Mouse (Mus musculus) MEL (cell line): ENCODE data around the gene Rundc3a. TPM values are rescaled to one million over a fixed set of nuclear protein-coding genes. Genes with fewer than 3 reads are reported as not detected.
A peak's percentile ranks its signal among the peaks of the same experiment; 100 is the strongest.

ENCODE experiments used
- DNase-seq: peaks from one replicate; pipeline ENCODE4 v3.0.0; 2011; ENCODE audit warnings: low read depth, low spot score
- H3K27ac ChIP-seq: 2 replicates; pipeline ENCODE4 v1.5.1; 2012; ENCODE audit warnings: low read depth, mild to moderate bottlenecking, control low read depth, low read length, moderate library complexity; ENCODE audit not compliant: control insufficient read depth
- H3K27me3 ChIP-seq, 2 experiments: fragments of 150-350 bp in 1 of 2; sonication (generic) in 1 of 2; 2 replicates each; pipeline ENCODE4 v1.6.1; 2012; ENCODE audit warnings: low read length in 2 of 2, mild to moderate bottlenecking in 2 of 2, improper control_type of control experiment in 1 of 2, moderate library complexity in 1 of 2; ENCODE audit not compliant: insufficient read depth in 2 of 2, control insufficient read depth in 1 of 2
- H3K36me3 ChIP-seq, 2 experiments: 2 replicates each; pipeline ENCODE4 v1.6.1; 2012 to 2014; ENCODE audit warnings: low read length in 2 of 2, improper control_type of control experiment in 1 of 2, inconsistent platforms in 1 of 2, mild to moderate bottlenecking in 1 of 2; ENCODE audit not compliant: insufficient read depth in 2 of 2, control insufficient read depth in 1 of 2
- H3K4me1 ChIP-seq, 2 experiments: fragments of 150-350 bp in 1 of 2; sonication (generic) in 1 of 2; 2 replicates each; pipeline ENCODE4 v1.6.1; 2012; ENCODE audit warnings: low read length in 2 of 2, improper control_type of control experiment in 1 of 2, mild to moderate bottlenecking in 1 of 2; ENCODE audit not compliant: insufficient read depth in 2 of 2, control insufficient read depth in 1 of 2
- H3K4me3 ChIP-seq, 2 experiments: fragments of 150-350 bp in 1 of 2; sonication (generic) in 1 of 2; 2 replicates each; pipeline ENCODE4 v1.5.1; 2012; ENCODE audit warnings: low read depth in 2 of 2, low read length in 2 of 2, mild to moderate bottlenecking in 2 of 2, moderate library complexity in 2 of 2, control low read depth in 1 of 2, improper control_type of control experiment in 1 of 2; ENCODE audit not compliant: control insufficient read depth in 1 of 2, insufficient read depth in 1 of 2
- H3K79me2 ChIP-seq: 2 replicates; pipeline ENCODE4 v1.6.1; 2012; ENCODE audit warnings: mild to moderate bottlenecking, low read length, moderate library complexity; ENCODE audit not compliant: control insufficient read depth, poor library complexity, insufficient read depth
- H3K9ac ChIP-seq: 2 replicates; pipeline ENCODE4 v1.6.1; 2012; ENCODE audit warnings: low read depth, mild to moderate bottlenecking, control low read depth, low read length, moderate library complexity; ENCODE audit not compliant: control insufficient read depth, poor library complexity, severe bottlenecking
- H3K9me3 ChIP-seq: fragments of 150-350 bp; sonication (generic); replicated peaks from 2 replicates; pipeline ENCODE4 v1.6.1; 2012; ENCODE audit warnings: mild to moderate bottlenecking, low read length, improper control_type of control experiment, moderate library complexity; ENCODE audit not compliant: insufficient read depth
- CHD1 ChIP-seq: IDR thresholded peaks from 2 replicates; pipeline ENCODE4 v1.6.1; 2012; ENCODE audit warnings: low read depth, mild to moderate bottlenecking, inconsistent platforms, low read length, improper control_type of control experiment
- E2F4 ChIP-seq: IDR thresholded peaks from 2 replicates; pipeline ENCODE4 v1.6.1; 2011; ENCODE audit warnings: low read depth, low read length, improper control_type of control experiment, borderline replicate concordance
- ELF1 ChIP-seq: IDR thresholded peaks from 2 replicates; pipeline ENCODE4 v1.6.1; 2014; ENCODE audit warnings: low read depth, mild to moderate bottlenecking, inconsistent platforms, low read length, improper control_type of control experiment, moderate library complexity
- EP300 ChIP-seq, 2 experiments: IDR thresholded peaks; 2 replicates each; pipeline ENCODE4 v1.6.1; 2011; ENCODE audit warnings: improper control_type of control experiment in 2 of 2, low read length in 2 of 2, low read depth in 1 of 2, mild to moderate bottlenecking in 1 of 2
- ETS1 ChIP-seq: IDR thresholded peaks from 2 replicates; pipeline ENCODE4 v1.6.1; 2012; ENCODE audit warnings: low read depth, mild to moderate bottlenecking, inconsistent platforms, low read length, improper control_type of control experiment, moderate library complexity
- GATA1 ChIP-seq: IDR thresholded peaks from 2 replicates; pipeline ENCODE4 v1.6.1; 2011; ENCODE audit warnings: low read depth, low read length, improper control_type of control experiment
- HCFC1 ChIP-seq: IDR thresholded peaks from 2 replicates; pipeline ENCODE4 v1.6.1; 2012; ENCODE audit warnings: low read depth, mild to moderate bottlenecking, inconsistent platforms, low read length, improper control_type of control experiment, moderate library complexity
- KAT2A ChIP-seq: conservative IDR thresholded peaks from 2 replicates; pipeline ENCODE4 v1.6.1; 2012; ENCODE audit warnings: low read depth, low read length, improper control_type of control experiment, inconsistent platforms
- MAX ChIP-seq: IDR thresholded peaks from 2 replicates; pipeline ENCODE4 v1.6.1; 2011; ENCODE audit warnings: low read length, improper control_type of control experiment
- MYB ChIP-seq: IDR thresholded peaks from 2 replicates; pipeline ENCODE4 v1.6.1; 2011; ENCODE audit warnings: mild to moderate bottlenecking, low read depth, low read length, improper control_type of control experiment
- MYC ChIP-seq: IDR thresholded peaks from 2 replicates; pipeline ENCODE4 v1.6.1; 2011; ENCODE audit warnings: low read depth, mild to moderate bottlenecking, low read length, improper control_type of control experiment, moderate library complexity
- NELFE ChIP-seq: IDR thresholded peaks from 2 replicates; pipeline ENCODE4 v1.6.1; 2011; ENCODE audit warnings: low read depth, low read length, improper control_type of control experiment
- NRF1 ChIP-seq: IDR thresholded peaks from 2 replicates; pipeline ENCODE4 v1.6.1; 2014; ENCODE audit warnings: low read depth, mild to moderate bottlenecking, inconsistent platforms, low read length, improper control_type of control experiment, moderate library complexity; ENCODE audit not compliant: poor library complexity, insufficient read depth, severe bottlenecking
- POLR2A ChIP-seq, 2 experiments: IDR thresholded peaks; 2 replicates each; pipeline ENCODE4 v1.6.1; 2011 to 2012; ENCODE audit warnings: low read length in 2 of 2, mild to moderate bottlenecking in 2 of 2, control low read depth in 1 of 2, improper control_type of control experiment in 1 of 2, low read depth in 1 of 2, moderate library complexity in 1 of 2; ENCODE audit not compliant: control insufficient read depth in 1 of 2, insufficient read depth in 1 of 2, poor library complexity in 1 of 2
- POLR2AphosphoS5 ChIP-seq: IDR thresholded peaks from 2 replicates; pipeline ENCODE4 v1.6.1; 2012; ENCODE audit warnings: low read depth, borderline replicate concordance, mild to moderate bottlenecking, inconsistent platforms, low read length, moderate library complexity, mixed read lengths
- RAD21 ChIP-seq: IDR thresholded peaks from 2 replicates; pipeline ENCODE4 v1.6.1; 2011; ENCODE audit warnings: mild to moderate bottlenecking, low read depth, low read length, improper control_type of control experiment
- TAL1 ChIP-seq: IDR thresholded peaks from 2 replicates; pipeline ENCODE4 v1.6.1; 2012; ENCODE audit warnings: mild to moderate bottlenecking, inconsistent platforms, low read length, moderate library complexity, mixed read lengths
- TCF12 ChIP-seq: IDR thresholded peaks from 2 replicates; pipeline ENCODE4 v1.6.1; 2014; ENCODE audit warnings: low read depth, mild to moderate bottlenecking, inconsistent platforms, low read length, improper control_type of control experiment, moderate library complexity
- UBTF ChIP-seq: IDR thresholded peaks from 2 replicates; pipeline ENCODE4 v1.6.1; 2012; ENCODE audit warnings: low read depth, mild to moderate bottlenecking, inconsistent platforms, low read length, improper control_type of control experiment, moderate library complexity, borderline replicate concordance; ENCODE audit not compliant: insufficient read depth
- USF2 ChIP-seq, 2 experiments: IDR thresholded peaks; 2 replicates each; pipeline ENCODE4 v1.6.1; 2011 to 2012; ENCODE audit warnings: improper control_type of control experiment in 2 of 2, low read length in 2 of 2, borderline replicate concordance in 1 of 2, inconsistent platforms in 1 of 2, low read depth in 1 of 2, mild to moderate bottlenecking in 1 of 2; ENCODE audit not compliant: insufficient read depth in 1 of 2
- ZKSCAN1 ChIP-seq: IDR thresholded peaks from 2 replicates; pipeline ENCODE4 v1.6.1; 2012; ENCODE audit warnings: low read depth, mild to moderate bottlenecking, inconsistent platforms, low read length, improper control_type of control experiment, moderate library complexity
- ZMIZ1 ChIP-seq: IDR thresholded peaks from 2 replicates; pipeline ENCODE4 v1.6.1; 2012; ENCODE audit warnings: low read depth, mild to moderate bottlenecking, inconsistent platforms, low read length, improper control_type of control experiment, moderate library complexity
- ZNF384 ChIP-seq: IDR thresholded peaks from 2 replicates; pipeline ENCODE4 v1.6.1; 2012; ENCODE audit warnings: low read depth, mild to moderate bottlenecking, inconsistent platforms, low read length, improper control_type of control experiment
- polyA plus RNA-seq, 2 experiments: library from polyadenylated mRNA; stranded (reverse) in 1 of 2; unstranded in 1 of 2; fragments of >175 nt in 1 of 2; fragments of >200 nt in 1 of 2; gene quantifications; 2 replicates each; pipeline versions ENCODE4 v1.2.1 to v1.2.4; 2012; ENCODE audit warnings: low replicate concordance in 2 of 2, low read depth in 1 of 2; ENCODE audit not compliant: insufficient read length in 2 of 2, insufficient read depth in 1 of 2, missing spikeins in 1 of 2
- total RNA-seq: library from RNA; depleted of rRNA; stranded (reverse); fragments of 300-350 nt; gene quantifications from 2 replicates; pipeline ENCODE4 v1.2.3, GENCODE M21; 2012

Rundc3a gene
- total and polyA plus RNA-seq, 3 experiments, result 0.39 to 2.1 TPM; not detected in 1

- peaks cover 0 to 5% of the 10 kb centered on the region in 2 experiments; a peak in 1 of 4 replicates for H3K4me1 ChIP-seq
- no peak for TF ChIP-seq ELF1
- no peak for TF ChIP-seq USF2 (IDR thresholded peaks at IDR 0.05; ENCODE audit: borderline replicate concordance in 1 of 2, insufficient read depth in 1 of 2, low read depth in 1 of 2, low read length in 2 of 2)
- no peak for TF ChIP-seq POLR2AphosphoS5
- no peak for TF ChIP-seq NELFE
- no peak for TF ChIP-seq CHD1
- no peak for TF ChIP-seq E2F4
- TF ChIP-seq GATA1, result no peak
- TF ChIP-seq MAX, result no peak
- TF ChIP-seq MYC, result no peak
- TF ChIP-seq POLR2A (IDR thresholded peaks at IDR 0.05; ENCODE audit: control insufficient read depth in 1 of 2, insufficient read depth in 1 of 2, low read depth in 1 of 2, low read length in 2 of 2, poor library complexity in 1 of 2), result no peak
- no peak for TF ChIP-seq NRF1
- no peak for TF ChIP-seq UBTF
- TF ChIP-seq ZKSCAN1, result no peak
- no peak for TF ChIP-seq ETS1
- TF ChIP-seq RAD21, result no peak
- no peak for TF ChIP-seq TAL1
- no peak for TF ChIP-seq ZNF384
- TF ChIP-seq KAT2A, result no peak
- TF ChIP-seq MYB, result no peak
- TF ChIP-seq, all 39 proteins: peak for 0
- H3K36me3 ChIP-seq, result no peaks in the 10 kb centered on the region
- H3K27ac ChIP-seq, result no peak overlapping the region
- H3K4me3 ChIP-seq, result no peak overlapping the region
- H3K27me3 ChIP-seq, result peaks cover 5 to 8% of the 10 kb centered on the region in 2 experiments
- H3K9me3 ChIP-seq, result no peaks in the 10 kb centered on the region
- no peaks in the 10 kb centered on the region for H3K79me2 ChIP-seq
- H3K9ac ChIP-seq, result no peak overlapping the region
- no peak for DNase-seq
These were observed 31.3 kb upstream of the Rundc3a start for GRCm38 (mm10) chr11:102361776-102362495.

- DNase-seq, result peak; percentile 58
- H3K9me3 ChIP-seq, result no peaks in the 10 kb centered on the region
- no peak overlapping the region for H3K9ac ChIP-seq
- no peaks in the 10 kb centered on the region for H3K79me2 ChIP-seq
- peaks cover 2 to 8% of the 10 kb centered on the region in 2 experiments for H3K27me3 ChIP-seq
- H3K4me3 ChIP-seq, result no peak overlapping the region
- peaks cover 0 to 5% of the 10 kb centered on the region in 2 experiments; a peak in 1 of 4 replicates for H3K4me1 ChIP-seq
- TF ChIP-seq USF2 (IDR thresholded peaks at IDR 0.05; ENCODE audit: borderline replicate concordance in 1 of 2, insufficient read depth in 1 of 2, low read depth in 1 of 2, low read length in 2 of 2), result no peak
- no peak for TF ChIP-seq MAX
- no peak for TF ChIP-seq E2F4
- no peak for TF ChIP-seq POLR2A (IDR thresholded peaks at IDR 0.05; ENCODE audit: control insufficient read depth in 1 of 2, insufficient read depth in 1 of 2, low read depth in 1 of 2, low read length in 2 of 2, poor library complexity in 1 of 2)
- peak; percentile 74 for TF ChIP-seq TAL1
- TF ChIP-seq EP300 (IDR thresholded peaks at IDR 0.05; ENCODE audit: low read depth in 1 of 2, low read length in 2 of 2), result peak in 1 of 2 experiments; percentile 76; a peak in 3 of 4 replicates
- no peak for TF ChIP-seq HCFC1
- TF ChIP-seq GATA1, result peak; percentile 35; the same call in 1 of the 2 replicates
- TF ChIP-seq TCF12, result peak; percentile 97
- peak; percentile 85 for TF ChIP-seq ETS1
- no peak for TF ChIP-seq ZMIZ1
- TF ChIP-seq, all 39 proteins: peak for 5
- no peaks in the 10 kb centered on the region for H3K36me3 ChIP-seq
- H3K27ac ChIP-seq, result no peak overlapping the region
These were observed 29.6 kb upstream of the Rundc3a start for GRCm38 (mm10) chr11:102363623-102364022.
